Mouse (Mus musculus) kidney, adult 2 months (tissue): Measurements from ENCODE around the gene Tspan18.

Source experiments
- CTCF ChIP-seq: fragments of 200-500 bp; conservative IDR thresholded peaks from 2 replicates; pipeline ENCODE4 v1.5.1; 2011; ENCODE audit warnings: low read depth, mild to moderate bottlenecking, control low read depth, low read length, moderate library complexity, mixed read lengths; ENCODE audit not compliant: insufficient read depth, insufficient read length
- POLR2A ChIP-seq: fragments of 200-500 bp; IDR thresholded peaks from one replicate; pipeline ENCODE4 v1.6.1; 2011; ENCODE audit warnings: low read depth, low read length, control low read depth

DNA sequence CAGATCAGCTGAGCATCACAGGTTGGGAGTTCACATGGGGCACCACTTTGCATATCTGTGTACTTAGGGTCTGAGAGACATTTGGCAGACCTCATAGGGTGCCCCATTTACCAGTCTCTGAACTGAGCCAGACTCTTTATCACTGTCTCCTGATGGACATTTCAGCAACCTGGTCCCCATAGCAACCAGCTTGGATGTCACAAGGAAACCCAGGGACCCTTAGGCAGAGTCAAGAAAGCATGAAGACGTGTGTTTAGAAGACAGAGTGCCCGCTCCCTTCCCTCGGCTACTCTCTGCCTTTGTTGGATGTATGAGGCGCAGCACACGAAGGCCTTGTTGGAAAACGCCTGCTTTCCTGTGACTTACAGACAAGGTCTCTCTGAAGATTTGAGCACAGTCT is 168.0 kb downstream of the Tspan18 start:
- TF ChIP-seq POLR2A (no peak), CTCF (no peak)
